Mouse (Mus musculus): Measurements from ENCODE around the gene Uba1. TPM values are rescaled to one million over a fixed set of nuclear protein-coding genes. Genes with fewer than 3 reads are reported as not detected.

The Uba1 gene
- polyA plus RNA-seq (2015; fragmentation: Nextera tagmentation; extraction: Ambion mirVana), result 350 and 364 TPM in 2 replicates

- peak within 1 kb of the TSS; percentile 61 for H3K27ac ChIP-seq (replicated peaks)
- peak within 1 kb of the TSS; percentile 35; the same call in 1 of the 2 replicates for H3K9ac ChIP-seq
Observed at GRCm38 (mm10) chrX:20658026-20658652, at the start of gene Uba1. TSS of gene Uba1 (plus strand) at chrX:20658326.

DNA sequence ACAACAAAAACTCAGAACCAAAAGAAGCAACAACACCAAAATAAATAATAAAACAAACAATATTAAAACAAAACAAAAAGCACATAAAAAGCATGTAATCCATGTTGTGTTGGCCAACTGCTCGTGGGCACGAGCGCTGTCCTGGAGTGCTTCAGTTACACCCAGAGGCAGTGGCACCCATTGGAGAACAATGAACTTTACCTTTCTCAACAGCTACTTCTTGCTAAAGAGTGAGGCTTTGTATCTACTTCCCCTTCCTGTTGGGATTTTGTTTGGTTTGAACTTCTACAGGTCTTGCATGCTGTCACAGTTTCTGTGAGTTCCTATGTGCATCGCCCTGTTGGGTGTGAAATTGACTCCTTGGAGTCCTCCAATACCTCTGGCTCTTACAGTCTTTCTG is 49.6 kb upstream of the Uba1 start:
- no peak overlapping the region for H3K4me2 ChIP-seq
- H3K4me3 ChIP-seq, result no peak overlapping the region
- H3K9ac ChIP-seq, result no peak overlapping the region
- no peaks in the 10 kb centered on the region for H3K27me3 ChIP-seq
- H3K27ac ChIP-seq (replicated peaks), result no peak overlapping the region
- no peaks in the 10 kb centered on the region for H3K4me1 ChIP-seq (replicated peaks)
- no peaks in the 10 kb centered on the region for H3K9me3 ChIP-seq
- WGBS, result 89% methylated on average over 4 of the region's 4 CpGs
- no peaks in the 10 kb centered on the region for H3K36me3 ChIP-seq
- ATAC-seq (ENCODE audit: low FRiP score, low read depth), result no peak

More at GRCm38 (mm10) chrX:20658026-20658652, at the start of gene Uba1:
- Histone ChIP-seq H3K36me3 (no peaks in the 10 kb centered on the region), H3K27me3 (no peaks in the 10 kb centered on the region), H3K4me3 (peak within 1 kb of the TSS; percentile 50), H3K9me3 (no peaks in the 10 kb centered on the region), H3K4me1 (replicated peaks) (0 out of 2 replicates have a peak, but pooled peaks cover 4% of the 10 kb centered on the region), H3K4me2 (peak within 1 kb of the TSS; percentile 76)
- ATAC-seq (ENCODE audit: low FRiP score, low read depth), result peak; percentile 86
- 13% methylated on average over 27 of the region's 27 CpGs for WGBS

- Histone ChIP-seq H3K36me3 (0 out of 2 replicates have a peak, but pooled peaks cover 3% of the 10 kb centered on the region), H3K9me3 (no peaks in the 10 kb centered on the region), H3K4me2 (peak overlapping the region; percentile 60), H3K4me3 (peak overlapping the region; percentile 59), H3K27ac (replicated peaks) (peak overlapping the region; percentile 92), H3K27me3 (no peaks in the 10 kb centered on the region), H3K4me1 (replicated peaks) (peaks cover 19% of the 10 kb centered on the region), H3K9ac (peak overlapping the region; percentile 55)
- WGBS, result 20% methylated on average over 17 of the region's 17 CpGs
- peak; percentile 43 for ATAC-seq (ENCODE audit: low FRiP score, low read depth)
Observed at GRCm38 (mm10) chrX:20616861-20617175, 41.3 kb upstream of the Uba1 start.

GRCm38 (mm10) chrX:20617176-20617902 is 40.8 kb upstream of the Uba1 start, which contains the start of the genes Rbm10 and Ndufb11:
TSS of gene Rbm10 (plus strand) at chrX:20617503.
TSS of gene Ndufb11 (minus strand) at chrX:20617619.
- H3K4me2 ChIP-seq, result peak within 1 kb of the TSS; percentile 60

DNA sequence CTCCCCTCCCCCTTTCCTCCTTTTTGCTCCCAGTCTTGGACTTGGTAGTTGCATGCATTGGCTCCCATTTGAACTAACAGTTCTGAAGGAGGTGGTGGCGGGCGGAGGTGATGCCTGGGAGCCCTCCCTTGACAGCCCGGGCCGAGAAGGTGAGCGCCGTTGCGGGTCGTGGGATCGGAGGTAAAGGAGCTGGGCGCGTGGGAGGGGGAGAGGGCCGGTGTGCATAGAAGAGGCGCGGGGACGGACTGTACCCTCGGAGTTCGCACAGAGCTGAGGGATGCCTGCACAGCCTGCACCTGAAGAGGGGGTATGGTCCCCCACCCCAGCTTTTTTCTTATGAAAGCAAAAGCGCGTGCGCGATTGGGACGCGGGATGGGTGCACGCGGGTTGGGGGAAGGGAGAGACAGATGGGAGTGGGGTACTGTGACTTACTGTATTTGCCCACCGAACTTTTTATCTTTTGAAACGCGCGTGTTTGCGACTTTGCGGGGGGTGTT is 40.2 kb upstream of the Uba1 start:
- H3K9ac ChIP-seq, result peak overlapping the region; percentile 59
- H3K9me3 ChIP-seq, result no peaks in the 10 kb centered on the region
- H3K4me2 ChIP-seq, result peak overlapping the region; percentile 60
- H3K27me3 ChIP-seq, result no peaks in the 10 kb centered on the region
- 0 out of 2 replicates have a peak, but pooled peaks cover 5% of the 10 kb centered on the region for H3K36me3 ChIP-seq
- WGBS, result 19% methylated on average over 31 of the region's 31 CpGs
- H3K27ac ChIP-seq (replicated peaks), result peak overlapping the region; percentile 92
- peak; percentile 65 for ATAC-seq (ENCODE audit: low FRiP score, low read depth)
- H3K4me3 ChIP-seq, result peak overlapping the region; percentile 59
- H3K4me1 ChIP-seq (replicated peaks), result peaks cover 19% of the 10 kb centered on the region

More at GRCm38 (mm10) chrX:20617176-20617902, 40.8 kb upstream of the Uba1 start, which contains the start of the genes Rbm10 and Ndufb11:
- peak within 1 kb of the TSS; percentile 92 for H3K27ac ChIP-seq (replicated peaks)
- peaks cover 19% of the 10 kb centered on the region for H3K4me1 ChIP-seq (replicated peaks)
- no peaks in the 10 kb centered on the region for H3K9me3 ChIP-seq
- H3K9ac ChIP-seq, result peak within 1 kb of the TSS; percentile 59
- peak; percentile 96 for ATAC-seq (ENCODE audit: low FRiP score, low read depth)
- peak within 1 kb of the TSS; percentile 59 for H3K4me3 ChIP-seq
- H3K36me3 ChIP-seq, result 0 out of 2 replicates have a peak, but pooled peaks cover 4% of the 10 kb centered on the region
- H3K27me3 ChIP-seq, result no peaks in the 10 kb centered on the region
- 23% methylated on average over 48 of the region's 49 CpGs for WGBS

DNA sequence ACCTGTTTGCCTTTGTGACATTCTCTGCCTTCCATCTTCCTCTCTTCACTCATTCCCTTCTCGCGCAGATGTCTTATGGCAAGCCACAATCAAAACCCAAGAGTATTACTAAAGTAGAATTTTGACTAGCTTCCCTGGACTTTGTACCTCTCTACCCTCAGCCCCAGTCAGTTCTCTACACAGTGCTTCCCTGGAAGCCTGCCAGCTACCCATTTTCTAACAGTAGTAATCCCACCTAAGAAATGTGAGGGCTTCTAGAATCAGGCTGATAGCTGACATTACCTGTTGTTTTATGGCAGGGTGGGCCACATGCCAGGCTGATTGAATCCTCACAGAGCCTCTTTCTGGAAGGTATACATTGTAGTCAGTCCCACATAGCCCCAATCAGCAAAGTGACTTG is 20.0 kb upstream of the Uba1 start:
- H3K27ac ChIP-seq (replicated peaks), result no peak overlapping the region
- WGBS, result 100% methylated on average over 2 of the region's 2 CpGs

GRCm38 (mm10) chrX:20644780-20645179 is 13.3 kb upstream of the Uba1 start:
- Histone ChIP-seq H3K4me2 (no peak overlapping the region), H3K27me3 (no peaks in the 10 kb centered on the region), H3K4me3 (no peak overlapping the region), H3K9ac (no peak overlapping the region), H3K27ac (replicated peaks) (no peak overlapping the region), H3K36me3 (peaks cover 31% of the 10 kb centered on the region), H3K9me3 (no peaks in the 10 kb centered on the region), H3K4me1 (replicated peaks) (no peaks in the 10 kb centered on the region)
- WGBS, result 93% methylated on average over 5 of the region's 5 CpGs
- no peak for ATAC-seq (ENCODE audit: low FRiP score, low read depth)

More for the DNA sequence above, 20.0 kb upstream of the Uba1 start:
- no peak for ATAC-seq (ENCODE audit: low FRiP score, low read depth)
- H3K9me3 ChIP-seq, result no peaks in the 10 kb centered on the region
- H3K36me3 ChIP-seq, result peaks cover 11% of the 10 kb centered on the region; the same call in 1 of the 2 replicates
- H3K4me1 ChIP-seq (replicated peaks), result no peaks in the 10 kb centered on the region
- no peak overlapping the region for H3K4me3 ChIP-seq
- H3K27me3 ChIP-seq, result no peaks in the 10 kb centered on the region
- no peak overlapping the region for H3K9ac ChIP-seq
- no peak overlapping the region for H3K4me2 ChIP-seq

- 35% methylated on average over 5 of the region's 5 CpGs for WGBS
- Histone ChIP-seq H3K4me1 (replicated peaks) (0 out of 2 replicates have a peak, but pooled peaks cover 4% of the 10 kb centered on the region), H3K4me3 (peak overlapping the region; percentile 50), H3K9ac (0 out of 2 replicates have a peak overlapping the region, but pooled peaks have one; percentile 19), H3K27ac (replicated peaks) (no peak overlapping the region), H3K9me3 (no peaks in the 10 kb centered on the region), H3K27me3 (no peaks in the 10 kb centered on the region), H3K4me2 (peak overlapping the region; percentile 76), H3K36me3 (no peaks in the 10 kb centered on the region)
- no peak for ATAC-seq (ENCODE audit: low FRiP score, low read depth)
Observed at GRCm38 (mm10) chrX:20657593-20657992, 533 bp upstream of the Uba1 start.

DNA sequence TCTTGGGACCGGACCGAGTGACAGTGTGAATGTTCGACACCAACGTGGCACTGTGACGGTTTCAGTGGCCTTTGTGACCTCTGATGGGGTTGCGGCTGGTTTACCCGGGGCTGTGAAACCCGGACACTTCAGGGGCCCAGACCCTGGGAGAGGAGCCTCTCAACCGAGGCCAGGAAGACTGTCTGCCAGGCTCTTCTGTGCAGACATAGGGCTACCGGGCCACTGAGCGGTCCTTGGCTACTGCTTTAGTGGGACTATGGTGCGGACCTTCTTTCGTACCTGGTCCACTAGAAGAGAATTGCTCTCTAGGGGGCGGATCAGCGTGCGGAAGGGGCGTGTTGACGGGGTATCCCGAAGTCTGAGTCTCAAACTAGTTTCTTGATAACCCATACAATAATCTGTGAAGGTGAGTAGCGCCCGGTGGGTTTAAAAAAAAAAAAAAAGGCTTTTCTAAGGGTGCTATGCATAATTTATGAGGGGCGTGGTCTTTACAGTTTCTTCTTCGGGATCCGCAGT is 823 bp downstream of the Uba1 start:
- Histone ChIP-seq H3K27ac (replicated peaks) (no peak overlapping the region), H3K36me3 (no peaks in the 10 kb centered on the region), H3K4me3 (peak overlapping the region; percentile 50), H3K4me2 (peak overlapping the region; percentile 76), H3K27me3 (no peaks in the 10 kb centered on the region), H3K9me3 (no peaks in the 10 kb centered on the region), H3K9ac (peak overlapping the region; percentile 35; the same call in 1 of the 2 replicates), H3K4me1 (replicated peaks) (0 out of 2 replicates have a peak, but pooled peaks cover 4% of the 10 kb centered on the region)
- WGBS, result 28% methylated on average over 24 of the region's 24 CpGs
- ATAC-seq (ENCODE audit: low FRiP score, low read depth), result no peak

DNA sequence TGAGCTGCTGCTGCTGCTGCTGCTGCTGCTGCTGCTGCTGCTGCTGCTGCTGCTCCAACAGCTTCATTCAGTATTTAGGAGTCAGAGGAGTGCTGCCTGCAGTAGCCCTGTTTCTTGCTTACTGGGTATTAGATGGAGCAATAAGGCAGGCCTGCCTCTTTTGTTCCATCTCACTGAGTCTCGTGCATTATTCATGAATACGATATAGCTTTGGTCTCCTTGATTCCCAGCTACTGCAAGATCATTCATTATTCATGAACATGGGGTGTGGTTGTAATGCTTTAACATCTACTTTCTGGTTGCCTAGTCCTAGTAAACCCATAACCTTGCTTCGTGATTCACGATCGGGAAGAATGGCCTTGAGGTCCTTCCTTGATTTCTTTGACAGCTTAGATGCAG is 4.2 kb downstream of the Uba1 start:
- Histone ChIP-seq H3K9ac (no peak overlapping the region), H3K9me3 (no peaks in the 10 kb centered on the region), H3K4me2 (peak overlapping the region; percentile 37), H3K27ac (replicated peaks) (peak overlapping the region; percentile 72), H3K27me3 (no peaks in the 10 kb centered on the region), H3K36me3 (no peaks in the 10 kb centered on the region), H3K4me1 (replicated peaks) (peaks cover 30% of the 10 kb centered on the region), H3K4me3 (peak overlapping the region; percentile 66)
- ATAC-seq (ENCODE audit: low FRiP score, low read depth), result peak; percentile 48; the same call in 1 of the 2 replicates
- 27% methylated on average over 5 of the region's 5 CpGs for WGBS

- Histone ChIP-seq H3K27me3 (no peaks in the 10 kb centered on the region), H3K27ac (replicated peaks) (peak overlapping the region; percentile 92), H3K4me2 (peak overlapping the region; percentile 52), H3K36me3 (no peaks in the 10 kb centered on the region), H3K4me3 (peak overlapping the region; percentile 66), H3K9me3 (no peaks in the 10 kb centered on the region), H3K9ac (peak overlapping the region; percentile 87), H3K4me1 (replicated peaks) (peaks cover 30% of the 10 kb centered on the region)
- WGBS, result 19% methylated on average over 28 of the region's 28 CpGs
- peak; percentile 85 for ATAC-seq (ENCODE audit: low FRiP score, low read depth)
Observed at GRCm38 (mm10) chrX:20662716-20663443, 4.8 kb downstream of the Uba1 start.
